Comparison of ENCODE assay signal across 13 mouse cellular contexts in the genomic region with DNA sequence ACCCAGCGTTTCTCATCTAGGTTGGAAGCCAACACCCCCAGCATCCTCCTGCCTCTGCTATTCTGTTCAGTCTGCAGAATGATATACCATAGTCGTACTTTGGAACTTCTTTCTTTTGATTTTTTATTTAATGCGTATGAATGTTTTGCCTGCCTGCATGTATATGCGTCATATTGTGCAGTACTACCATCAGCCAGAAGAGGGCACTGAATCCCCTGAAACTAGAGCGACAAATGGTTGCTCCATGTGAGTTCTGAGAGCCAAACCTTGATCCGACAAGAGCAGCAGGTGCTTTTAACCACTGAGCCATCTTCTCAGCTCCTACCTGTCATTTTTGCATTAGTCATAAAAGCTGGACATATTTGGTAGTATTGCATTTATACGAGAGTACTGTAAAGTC. TPM values are rescaled to one million over a fixed set of nuclear protein-coding genes. Genes with fewer than 3 reads are reported as not detected.
DNase-seq lines count a peak whose midpoint lies in the region; ATAC-seq and TF ChIP-seq lines count a peak whose summit lies in the region.
"Had no signal": no experiment of that assay in that cellular context is flagged by ENCODE, and none has a peak within 500 bp of the region (broad histone marks: within the 10 kb centered on the region; RNA-seq: fewer than 3 reads in every experiment).

No protein-coding gene starts in this region.

- H3K9me3 ChIP-seq in intestine, postnatal 0 days (ENCODE audit: control insufficient read depth): no peaks in the 10 kb centered on the region
- H3K9me3 ChIP-seq in intestine, embryonic 16.5 days (ENCODE audit: control insufficient read depth, low read length): peaks cover 5% of the 10 kb centered on the region
- H3K9me3 ChIP-seq: forebrain, embryonic 15.5 days; limb, embryonic 13.5 days; neural tube, embryonic 12.5 days had no signal

- 0 out of 2 replicates have a peak, but pooled peaks cover 4% of the 10 kb centered on the region for H3K4me1 ChIP-seq in intestine, postnatal 0 days (replicated peaks; ENCODE audit: control insufficient read depth, insufficient read depth, low read length)
- H3K4me1 ChIP-seq in intestine, embryonic 16.5 days (ENCODE audit: control insufficient read depth, insufficient read depth, low read length): peaks cover 11% of the 10 kb centered on the region

- no peak for ATAC-seq in intestine, postnatal 0 days
- ATAC-seq in intestine, embryonic 16.5 days: no peak
- ATAC-seq: forebrain, embryonic 15.5 days had no signal

- no peak overlapping the region for H3K27ac ChIP-seq in intestine, postnatal 0 days (ENCODE audit: low read depth, low read length)
- H3K27ac ChIP-seq in intestine, embryonic 16.5 days (ENCODE audit: low read length): no peak overlapping the region
- H3K27ac ChIP-seq: forebrain, embryonic 15.5 days; limb, embryonic 13.5 days; neural tube, embryonic 12.5 days had no signal

- H3K36me3 ChIP-seq in intestine, postnatal 0 days (ENCODE audit: control insufficient read depth, insufficient read depth): no peaks in the 10 kb centered on the region
- H3K36me3 ChIP-seq in intestine, embryonic 16.5 days (ENCODE audit: control insufficient read depth, insufficient read depth, low read length): no peaks in the 10 kb centered on the region
- H3K36me3 ChIP-seq: forebrain, embryonic 15.5 days; limb, embryonic 13.5 days; neural tube, embryonic 12.5 days had no signal

- no peak overlapping the region for H3K4me3 ChIP-seq in intestine, postnatal 0 days (ENCODE audit: low read depth, low read length)
- H3K4me3 ChIP-seq in intestine, embryonic 16.5 days (ENCODE audit: low read length): no peak overlapping the region
- H3K4me3 ChIP-seq: forebrain, embryonic 15.5 days; limb, embryonic 13.5 days; neural tube, embryonic 12.5 days had no signal

- no peak overlapping the region for H3K9ac ChIP-seq in intestine, postnatal 0 days (ENCODE audit: low read depth, low read length)
- no peak overlapping the region for H3K9ac ChIP-seq in intestine, embryonic 16.5 days (ENCODE audit: low read depth, low read length)
- H3K9ac ChIP-seq: forebrain, embryonic 15.5 days; limb, embryonic 13.5 days; neural tube, embryonic 12.5 days had no signal

- peak; percentile 45 for DNase-seq in right cerebral cortex, postnatal 14 days
- no peak for DNase-seq in right cerebral cortex, postnatal 10 days (ENCODE audit: low spot score in 2 of 2)
- DNase-seq in NIH3T3 (ENCODE audit: low read depth): peak; percentile 42
- no peak for DNase-seq in urinary bladder, adult 18-20 months (ENCODE audit: low spot score in 2 of 2)
- no peak for DNase-seq in ovary, postnatal 10 days (ENCODE audit: low spot score)
- DNase-seq: adrenal gland, adult 2 months; thymus, adult 18-20 months had no signal

- 74% methylated on average over 7 of the region's 7 CpGs for WGBS in intestine, postnatal 0 days
- 71% methylated on average over 7 of the region's 7 CpGs for WGBS in intestine, embryonic 16.5 days

- no peak overlapping the region for H3K4me2 ChIP-seq in intestine, postnatal 0 days (replicated peaks; ENCODE audit: low read depth)
- H3K4me2 ChIP-seq in intestine, embryonic 16.5 days (ENCODE audit: low read depth, low read length): no peak overlapping the region
- H3K4me2 ChIP-seq: forebrain, embryonic 15.5 days; limb, embryonic 13.5 days; neural tube, embryonic 12.5 days had no signal

- TF ChIP-seq CTCF in intestine, postnatal 0 days (IDR thresholded peaks at IDR 0.05; ENCODE audit: low read depth): peak; percentile 58

- no peaks in the 10 kb centered on the region for H3K27me3 ChIP-seq in intestine, postnatal 0 days (replicated peaks; ENCODE audit: control insufficient read depth, insufficient read depth, low read length)
- no peaks in the 10 kb centered on the region for H3K27me3 ChIP-seq in intestine, embryonic 16.5 days (replicated peaks; ENCODE audit: control insufficient read depth, insufficient read depth, low read length)
- H3K27me3 ChIP-seq: forebrain, embryonic 15.5 days; limb, embryonic 13.5 days; neural tube, embryonic 12.5 days had no signal

RNA-seq across cellular contexts. Expression of a gene that starts 3.3 kb away (rescaled TPM):
- 0.30 and 0.47 TPM in 2 replicates for polyA plus RNA-seq in intestine, postnatal 0 days (2015; fragmentation: Nextera tagmentation; extraction: Ambion mirVana)
- 0.17 and 0.27 TPM in 2 replicates for polyA plus RNA-seq in intestine, embryonic 16.5 days (2015; fragmentation: Nextera tagmentation; extraction: Ambion mirVana)

RNA-seq across cellular contexts. Expression of a gene that starts 3.7 kb away (rescaled TPM):
- 31.5 and 35.6 TPM in 2 replicates for polyA plus RNA-seq in intestine, postnatal 0 days (2015; fragmentation: Nextera tagmentation; extraction: Ambion mirVana)
- 21.4 and 23.9 TPM in 2 replicates for polyA plus RNA-seq in intestine, embryonic 16.5 days (2015; fragmentation: Nextera tagmentation; extraction: Ambion mirVana)

RNA-seq across cellular contexts. Expression of a gene that starts 20.2 kb away (rescaled TPM):
- 6.1 and 7.5 TPM in 2 replicates for polyA plus RNA-seq in intestine, postnatal 0 days (2015; fragmentation: Nextera tagmentation; extraction: Ambion mirVana)
- polyA plus RNA-seq in intestine, embryonic 16.5 days (2015; fragmentation: Nextera tagmentation; extraction: Ambion mirVana): 12.7 and 12.8 TPM in 2 replicates

RNA-seq across cellular contexts. Expression of a gene that starts 20.4 kb away (rescaled TPM):
- polyA plus RNA-seq in intestine, postnatal 0 days (2015; fragmentation: Nextera tagmentation; extraction: Ambion mirVana): 19.9 and 20.9 TPM in 2 replicates
- 50.8 and 51.4 TPM in 2 replicates for polyA plus RNA-seq in intestine, embryonic 16.5 days (2015; fragmentation: Nextera tagmentation; extraction: Ambion mirVana)

RNA-seq across cellular contexts. Expression of a gene that starts 41.9 kb away (rescaled TPM):
- polyA plus RNA-seq in intestine, postnatal 0 days (2015; fragmentation: Nextera tagmentation; extraction: Ambion mirVana): not detected in 2 replicates
- polyA plus RNA-seq in intestine, embryonic 16.5 days (2015; fragmentation: Nextera tagmentation; extraction: Ambion mirVana): 0.24 TPM in 1 of 2 replicates, not detected in the other
- polyA plus RNA-seq: adrenal gland, adult 2 months; limb, embryonic 13.5 days; neural tube, embryonic 12.5 days; small intestine, adult 2 months had no signal

Comparison
In these comparisons a context has a peak if more than half of its experiments do, and no peak if none do; other contexts are left out.
1. DNase-seq: peak in right cerebral cortex, postnatal 14 days (single experiment) and NIH3T3 (single experiment); none in right cerebral cortex, postnatal 10 days (0 of 2), urinary bladder, adult 18-20 months (0 of 2) and ovary, postnatal 10 days (single experiment).